Mouse (Mus musculus) R1 (cell line): ENCODE results near the gene Kcnq4.
A peak's percentile ranks its signal among the peaks of the same experiment; 100 is the strongest.

Experiments used
- DNase-seq: peaks from one replicate; pipeline ENCODE4 v3.0.0-alpha.2; 2018; ENCODE audit warnings: low read depth, low spot score

The Kcnq4 gene

DNA sequence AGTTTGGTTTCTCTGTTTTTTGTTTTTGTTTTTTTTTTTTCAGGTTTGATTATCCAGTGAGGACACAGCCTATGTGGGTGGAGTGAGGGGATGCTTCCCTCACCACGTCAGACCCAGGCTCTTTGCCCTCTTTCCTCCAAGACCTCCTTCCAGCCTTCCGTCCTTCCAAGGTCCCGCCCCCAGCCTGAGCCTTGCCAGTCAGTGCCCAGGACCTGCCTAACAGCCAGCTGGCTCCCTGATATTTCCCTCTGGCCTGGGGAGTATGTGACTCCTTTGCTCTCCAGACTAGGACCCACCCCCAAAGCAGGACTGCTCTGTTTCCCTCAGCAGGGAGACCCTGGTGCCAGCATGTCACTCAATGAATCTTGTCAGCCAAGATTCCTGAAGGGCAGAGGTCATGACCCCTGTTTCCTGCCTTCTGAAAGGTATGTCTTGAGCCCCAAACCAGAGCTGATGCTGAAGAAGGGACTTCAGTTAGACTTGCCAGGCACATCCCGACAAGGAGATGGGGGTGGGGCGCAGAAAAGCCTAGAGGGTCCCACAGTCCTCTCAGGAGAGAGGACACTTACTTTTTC is 22.8 kb downstream of the Kcnq4 start:
- peak; percentile 18 for DNase-seq

DNA sequence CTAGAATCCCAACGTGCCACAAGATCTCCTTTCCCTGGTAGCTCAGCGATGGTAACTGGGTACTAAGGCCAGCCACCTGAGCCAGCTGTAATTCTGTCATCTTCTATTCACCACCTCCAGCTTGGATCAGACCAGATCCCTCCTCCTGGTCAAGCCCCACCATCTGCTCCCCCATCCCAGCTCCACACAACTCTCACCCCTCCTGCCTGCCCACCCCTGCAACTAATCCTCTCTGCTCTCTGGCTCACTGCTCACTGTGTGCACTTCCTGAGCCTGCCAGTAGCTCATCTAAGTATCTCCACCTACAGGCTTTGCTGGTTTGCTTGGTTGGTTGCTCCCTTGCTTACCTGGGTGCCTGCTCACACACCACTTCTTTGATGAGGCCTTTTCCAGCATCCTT is 26.8 kb downstream of the Kcnq4 start:
- no peak for DNase-seq

- DNase-seq = no peak
These were observed 29.3 kb downstream of the Kcnq4 start for GRCm38 (mm10) chr4:120719152-120719551.

DNA sequence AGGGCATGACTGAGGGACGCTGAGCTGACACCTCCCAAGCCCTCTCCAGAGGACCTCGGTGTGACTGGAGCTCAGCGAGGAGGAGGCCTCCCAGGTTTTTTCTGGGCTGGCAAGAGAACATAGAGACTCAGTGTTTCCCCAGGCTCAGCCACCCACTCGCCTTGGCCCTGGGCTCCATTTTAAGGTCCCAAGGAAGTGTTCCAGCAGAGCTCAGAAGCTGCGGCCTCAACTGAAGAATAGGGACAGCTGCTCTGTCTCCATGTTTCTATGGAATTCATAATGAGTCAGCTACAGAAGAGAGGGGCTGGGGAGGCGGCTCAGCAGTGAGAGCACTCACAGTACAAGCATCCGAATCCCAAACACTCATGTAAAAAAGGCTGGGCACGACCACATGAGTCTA is 30.8 kb downstream of the Kcnq4 start:
- DNase-seq = no peak

- DNase-seq = no peak
These were observed 31.6 kb downstream of the Kcnq4 start for GRCm38 (mm10) chr4:120716765-120717164.

DNA sequence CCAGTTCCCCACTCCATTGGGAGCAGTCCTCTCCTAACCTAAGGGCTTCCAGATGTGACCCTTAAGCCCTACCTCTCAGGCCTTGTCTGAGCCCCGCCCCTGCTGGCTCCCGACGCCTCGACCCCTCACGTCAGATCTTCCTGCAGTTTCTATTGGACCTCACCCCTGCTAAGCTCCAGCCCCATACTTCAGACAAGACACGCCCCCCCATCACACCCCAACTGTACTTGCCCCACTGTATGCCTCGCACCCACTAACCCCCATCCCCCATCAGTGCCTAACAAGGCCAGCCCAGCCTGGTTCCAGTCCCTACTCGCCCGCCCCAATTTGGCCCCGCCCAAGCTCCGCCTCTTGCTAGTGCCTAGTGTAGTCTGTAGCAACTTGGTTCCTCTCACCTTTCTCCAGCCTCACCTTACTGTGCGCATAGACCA is 32.3 kb downstream of the Kcnq4 start:
- peak; percentile 83 for DNase-seq

DNA sequence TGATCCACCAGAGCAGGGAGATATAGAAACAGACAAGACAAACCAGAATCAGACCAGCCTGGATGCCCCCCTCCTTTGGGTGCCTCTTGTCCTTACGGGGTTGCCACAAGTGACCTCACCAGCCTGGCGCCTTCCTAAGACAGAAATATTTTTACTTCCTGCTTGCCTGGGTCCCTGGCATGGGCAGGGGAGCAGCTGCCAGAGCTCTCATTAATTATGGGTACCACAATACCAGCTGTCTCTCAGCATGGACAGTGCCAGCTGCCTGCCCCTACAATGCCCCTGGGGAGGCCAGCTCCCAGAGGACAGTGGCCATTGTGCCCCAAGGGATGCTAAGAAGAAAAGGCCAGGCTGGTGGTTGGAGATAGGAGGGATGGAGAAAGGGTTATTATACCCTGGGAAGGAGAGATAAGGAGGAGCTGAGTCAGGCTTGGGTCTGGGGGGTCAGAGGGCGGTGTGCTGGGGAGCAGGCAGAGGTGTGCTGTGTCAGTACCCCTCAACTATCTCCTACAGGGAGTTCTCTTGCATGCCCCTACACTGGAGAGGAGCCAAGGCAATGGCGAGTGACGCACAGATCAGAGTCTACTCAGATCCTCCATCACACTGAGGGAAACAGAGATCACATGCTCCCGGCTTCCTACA is 34.4 kb downstream of the Kcnq4 start:
- no peak for DNase-seq

DNA sequence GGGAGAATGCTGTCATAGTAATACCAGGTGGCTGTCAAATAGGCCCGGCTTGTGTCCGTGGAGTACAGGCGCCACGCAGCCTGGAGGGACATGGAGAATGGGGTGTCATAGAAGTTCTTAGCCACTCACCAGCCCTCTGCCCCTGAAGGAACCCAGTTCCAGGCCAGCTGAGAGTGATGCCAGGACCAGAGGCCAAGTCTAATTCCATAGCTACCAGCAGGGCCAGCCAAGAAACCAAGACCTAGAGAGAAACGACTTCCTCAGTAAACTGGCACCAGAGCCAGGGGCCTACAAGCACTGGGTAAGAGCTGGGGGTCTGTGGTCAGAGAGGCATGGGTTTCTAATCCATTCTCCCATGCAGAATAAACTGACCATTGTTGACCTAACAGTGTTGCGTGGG is 35.4 kb downstream of the Kcnq4 start:
- DNase-seq = no peak

DNA sequence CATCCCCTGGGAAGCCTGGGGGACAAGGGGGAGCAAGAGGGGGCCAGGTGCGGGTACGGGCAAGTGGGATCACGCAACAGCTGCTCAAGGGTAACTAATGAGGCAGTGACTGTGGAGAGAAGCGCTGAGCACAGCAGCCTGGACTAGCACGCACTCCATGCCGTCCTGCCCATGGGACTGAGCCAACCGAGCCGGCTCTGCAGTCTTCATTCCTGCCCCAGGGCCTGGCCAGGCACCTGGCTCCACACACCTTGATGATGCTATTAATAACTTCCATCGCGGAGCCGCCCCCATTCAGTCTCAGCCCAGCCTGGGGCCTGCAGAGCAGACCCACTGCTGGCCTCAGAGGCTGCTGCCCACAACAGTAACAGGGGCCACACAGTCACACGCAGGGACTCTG is 36.2 kb downstream of the Kcnq4 start:
- DNase-seq = no peak

DNA sequence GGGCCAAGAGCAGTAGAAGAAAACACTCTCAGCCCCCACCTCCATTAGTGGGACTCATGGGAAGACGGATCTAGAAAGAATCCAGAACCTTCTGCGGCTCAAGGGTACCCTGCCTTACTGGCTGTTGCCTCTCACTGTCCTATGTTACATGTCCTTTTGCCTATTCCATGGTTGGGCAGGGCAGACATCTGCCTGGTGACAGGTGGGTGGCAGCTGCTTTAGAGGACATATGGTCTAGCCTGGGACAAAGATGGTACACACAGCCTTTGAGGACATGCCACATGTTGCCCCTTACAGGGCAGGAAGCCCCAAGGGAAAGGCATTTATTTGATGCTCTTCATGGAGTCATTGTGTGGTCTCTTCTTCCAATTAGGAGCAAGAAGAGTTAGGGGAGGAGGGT is 45.9 kb downstream of the Kcnq4 start:
- no peak for DNase-seq

GRCm38 (mm10) chr4:120702056-120702455 is 46.4 kb downstream of the Kcnq4 start:
- no peak for DNase-seq

GRCm38 (mm10) chr4:120701180-120701579 is 47.2 kb downstream of the Kcnq4 start:
- DNase-seq = no peak

GRCm38 (mm10) chr4:120697799-120698484 is 50.5 kb downstream of the Kcnq4 start:
- peak; percentile 71 for DNase-seq

GRCm38 (mm10) chr4:120697353-120697752 is 51.1 kb downstream of the Kcnq4 start:
- DNase-seq = no peak

DNA sequence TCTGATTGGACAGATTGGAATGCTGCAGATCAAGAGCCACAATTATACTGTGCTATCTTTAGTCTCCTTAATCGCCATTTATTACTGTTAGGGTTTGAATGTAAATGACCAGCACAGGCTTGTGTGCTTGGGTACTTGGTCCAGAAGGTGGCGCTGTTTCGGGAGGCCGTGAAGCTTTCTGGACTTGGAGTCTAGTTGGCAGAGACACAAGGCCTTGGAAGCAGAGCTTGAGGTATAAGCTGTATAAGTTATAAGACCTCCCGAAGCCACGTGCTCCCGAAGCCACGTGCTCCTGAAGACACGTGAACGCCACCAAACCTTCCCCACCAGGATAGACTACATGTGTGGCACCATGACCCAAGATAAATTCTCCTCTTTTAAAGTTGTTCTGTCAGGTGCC is 55.7 kb downstream of the Kcnq4 start:
- peak; percentile 78 for DNase-seq

GRCm38 (mm10) chr4:120689317-120689716 is 59.1 kb downstream of the Kcnq4 start:
- no peak for DNase-seq

- DNase-seq = no peak
These were observed 61.1 kb downstream of the Kcnq4 start for GRCm38 (mm10) chr4:120687282-120687681.

GRCm38 (mm10) chr4:120683278-120683997 is 65.0 kb downstream of the Kcnq4 start:
- DNase-seq = no peak

- peak; percentile 69 for DNase-seq
These were observed 66.2 kb downstream of the Kcnq4 start for GRCm38 (mm10) chr4:120682168-120682567.

GRCm38 (mm10) chr4:120680953-120681352 is 67.5 kb downstream of the Kcnq4 start:
- peak; percentile 58 for DNase-seq

- no peak for DNase-seq
These were observed 72.8 kb downstream of the Kcnq4 start for GRCm38 (mm10) chr4:120675640-120676039.

DNA sequence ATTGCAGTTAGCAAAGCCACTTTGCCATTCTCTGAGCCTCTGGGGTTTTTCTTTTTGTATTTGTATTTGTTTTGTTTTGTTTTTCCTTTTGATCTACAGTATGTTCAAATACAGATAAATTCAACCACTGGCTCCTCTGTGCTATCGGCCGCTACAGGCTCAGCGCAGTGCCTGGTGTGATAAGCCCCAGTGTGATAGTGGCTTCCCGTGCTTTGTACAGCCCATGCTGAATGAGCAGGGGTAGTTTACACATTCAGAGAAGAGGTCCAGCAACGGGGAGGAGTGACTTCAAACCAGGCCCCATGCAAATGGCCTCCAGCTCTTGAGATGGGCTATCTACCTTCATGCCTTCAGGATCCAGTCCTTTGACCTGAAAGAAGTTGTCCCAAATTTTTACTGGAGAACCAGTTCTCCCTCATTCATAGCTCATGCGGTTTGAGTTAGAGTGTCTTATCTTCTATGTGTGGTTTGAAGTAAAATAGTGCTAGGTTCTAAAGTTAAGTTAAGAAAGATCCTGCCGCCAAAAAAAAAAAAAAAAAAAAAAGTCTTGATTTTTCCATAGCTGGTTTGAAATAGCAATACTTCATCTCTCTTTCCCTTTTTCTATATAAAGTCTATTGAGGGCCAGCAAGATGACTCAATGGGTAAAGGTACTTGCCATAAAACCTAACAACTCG is 73.5 kb downstream of the Kcnq4 start:
- DNase-seq = no peak
